Comparison of ENCODE assay signal across 7 mouse cellular contexts in the genomic region with DNA sequence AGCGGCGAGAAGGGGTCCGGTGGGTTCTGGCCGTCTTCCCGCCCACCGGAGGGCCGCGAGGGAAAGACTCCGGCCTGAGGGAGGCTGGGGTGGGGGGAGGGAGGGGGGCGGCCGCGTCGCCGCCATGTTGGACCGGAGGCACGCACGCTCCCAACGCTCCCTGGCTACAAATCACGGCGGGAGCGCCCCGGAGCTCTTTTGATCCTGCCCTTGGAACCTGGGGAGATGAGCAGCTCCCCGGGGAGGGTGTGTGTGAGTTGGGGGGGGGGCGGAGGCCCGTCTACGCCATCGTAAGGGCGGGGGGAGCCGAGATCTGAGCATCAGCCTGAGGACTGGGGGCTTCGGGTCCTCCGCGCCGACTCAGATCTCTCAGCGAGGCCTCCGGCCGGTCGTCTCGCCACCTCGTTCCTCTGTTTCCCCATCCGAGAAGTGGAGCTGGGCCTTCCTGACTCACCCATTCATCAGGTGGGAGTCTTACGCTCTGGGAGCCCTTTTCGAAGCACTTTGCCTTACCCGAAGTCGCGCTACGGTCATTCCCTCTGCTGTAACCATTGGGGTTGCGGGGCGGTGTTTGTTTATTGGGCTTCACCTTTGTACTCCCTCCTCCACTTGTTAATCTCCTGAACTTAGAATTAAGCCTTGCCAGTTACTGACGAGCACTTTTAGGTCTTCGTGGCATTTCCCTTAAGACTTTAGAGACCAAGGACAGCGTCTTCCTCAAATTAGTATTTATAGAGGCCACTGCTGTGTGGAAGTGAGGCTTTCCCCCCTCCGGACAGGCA. TPM values are rescaled to one million over a fixed set of nuclear protein-coding genes. Genes with fewer than 3 reads are reported as not detected.
DNase-seq lines count a peak whose midpoint lies in the region; ATAC-seq and TF ChIP-seq lines count a peak whose summit lies in the region.

No protein-coding gene starts in this region.

- peak overlapping the region; percentile 76 for H3K9ac ChIP-seq in lung, postnatal 0 days (replicated peaks; ENCODE audit: low read depth)
- H3K9ac ChIP-seq in forebrain, embryonic 14.5 days (ENCODE audit: low read length): peak overlapping the region; percentile 93

- WGBS in lung, postnatal 0 days: 0% methylated on average over 36 of the region's 52 CpGs
- WGBS in forebrain, embryonic 14.5 days: 1% methylated on average over 42 of the region's 52 CpGs

- peaks cover 9% of the 10 kb centered on the region; the same call in 1 of the 2 replicates for H3K4me1 ChIP-seq in lung, postnatal 0 days (ENCODE audit: insufficient read depth, low read depth, low read length)
- peaks cover 11% of the 10 kb centered on the region for H3K4me1 ChIP-seq in forebrain, embryonic 14.5 days (ENCODE audit: control insufficient read depth, insufficient read depth, low read length)

- no peak for TF ChIP-seq CTCF in lung, postnatal 0 days (IDR thresholded peaks at IDR 0.05)

- H3K4me2 ChIP-seq in lung, postnatal 0 days (replicated peaks; ENCODE audit: low read depth, low read length): peak overlapping the region; percentile 91
- H3K4me2 ChIP-seq in forebrain, embryonic 14.5 days (ENCODE audit: low read length): peak overlapping the region; percentile 91

- no peaks in the 10 kb centered on the region for H3K9me3 ChIP-seq in lung, postnatal 0 days (ENCODE audit: low read length)
- H3K9me3 ChIP-seq in forebrain, embryonic 14.5 days (replicated peaks; ENCODE audit: control insufficient read depth, low read length): no peaks in the 10 kb centered on the region

- no peaks in the 10 kb centered on the region for H3K27me3 ChIP-seq in lung, postnatal 0 days (replicated peaks; ENCODE audit: insufficient read depth, low read length)
- no peaks in the 10 kb centered on the region for H3K27me3 ChIP-seq in forebrain, embryonic 14.5 days (replicated peaks; ENCODE audit: control insufficient read depth, insufficient read depth, low read length)

- H3K27ac ChIP-seq in lung, postnatal 0 days (ENCODE audit: low read length): peak overlapping the region; percentile 91
- H3K27ac ChIP-seq in forebrain, embryonic 14.5 days (ENCODE audit: low read depth, low read length): peak overlapping the region; percentile 97

- no peaks in the 10 kb centered on the region for H3K36me3 ChIP-seq in lung, postnatal 0 days (ENCODE audit: insufficient read depth, low read length)
- peaks cover 19% of the 10 kb centered on the region for H3K36me3 ChIP-seq in forebrain, embryonic 14.5 days (ENCODE audit: control insufficient read depth, insufficient read depth, low read length)

- H3K4me3 ChIP-seq in lung, postnatal 0 days (ENCODE audit: low read depth, low read length): peak overlapping the region; percentile 93
- peak overlapping the region; percentile 95 for H3K4me3 ChIP-seq in forebrain, embryonic 14.5 days (ENCODE audit: low read depth, low read length)

- DNase-seq in lung, postnatal 0 days (ENCODE audit: low spot score): peak; percentile 23
- DNase-seq in lung, postnatal 25 days (ENCODE audit: low spot score): no peak
- DNase-seq in brain, adult 2 months (ENCODE audit: low read depth, low spot score): peak; percentile 26
- DNase-seq in forebrain, embryonic 14.5 days (ENCODE audit: low spot score): no peak
- peak; percentile 65 to 79 for DNase-seq in kidney, postnatal 25 days
- no peak for DNase-seq in urinary bladder, postnatal 36 days (ENCODE audit: low spot score in 2 of 2)

- TF ChIP-seq EP300 in lung, postnatal 0 days (IDR thresholded peaks at IDR 0.05): no peak

- peak; percentile 84 for ATAC-seq in lung, postnatal 0 days
- ATAC-seq in forebrain, embryonic 14.5 days: peak; percentile 86
- ATAC-seq in monocyte, adult 5-6 weeks (replicated peaks; ENCODE audit: insufficient number of reproducible peaks, low FRiP score, low TSS enrichment, poor library complexity, severe bottlenecking): 0 out of 2 replicates have a peak, but pooled peaks have one; percentile 8

RNA-seq across cellular contexts. Expression of a gene that starts 0.5 kb away (rescaled TPM):
- polyA plus RNA-seq in lung, postnatal 0 days (2015; fragmentation: Nextera tagmentation; extraction: Ambion mirVana): 3.2 and 4.4 TPM in 2 replicates
- 8.1 and 10.2 TPM in 2 replicates for polyA plus RNA-seq in forebrain, embryonic 14.5 days (2014; fragmentation: Nextera tagmentation; extraction: Ambion mirVana)
- total RNA-seq in monocyte, adult 5-6 weeks (2017): 32.9 to 77.9 TPM (median 52.7 TPM) in 3 replicates

RNA-seq across cellular contexts. Expression of a gene that starts 10.6 kb away (rescaled TPM):
- 4.2 and 5.1 TPM in 2 replicates for polyA plus RNA-seq in lung, postnatal 0 days (2015; fragmentation: Nextera tagmentation; extraction: Ambion mirVana)
- 1.8 and 2.2 TPM in 2 replicates for polyA plus RNA-seq in forebrain, embryonic 14.5 days (2014; fragmentation: Nextera tagmentation; extraction: Ambion mirVana)
- total RNA-seq in monocyte, adult 5-6 weeks (2017): 0.39 to 0.75 TPM in 2 of 3 replicates, not detected in the other

RNA-seq across cellular contexts. Expression of a gene that starts 35.9 kb away (rescaled TPM):
- polyA plus RNA-seq in lung, postnatal 0 days (2015; fragmentation: Nextera tagmentation; extraction: Ambion mirVana): 0.23 and 0.54 TPM in 2 replicates
- 0.36 TPM in 1 of 2 replicates, not detected in the other for polyA plus RNA-seq in forebrain, embryonic 14.5 days (2014; fragmentation: Nextera tagmentation; extraction: Ambion mirVana)
- total RNA-seq in monocyte, adult 5-6 weeks (2017): 2.9 to 8.2 TPM (median 6.0 TPM) in 3 replicates

RNA-seq across cellular contexts. Expression of a gene that starts 44.2 kb away (rescaled TPM):
- polyA plus RNA-seq in lung, postnatal 0 days (2015; fragmentation: Nextera tagmentation; extraction: Ambion mirVana): 1.8 and 2.2 TPM in 2 replicates
- 0.32 and 0.38 TPM in 2 replicates for polyA plus RNA-seq in forebrain, embryonic 14.5 days (2014; fragmentation: Nextera tagmentation; extraction: Ambion mirVana)
- total RNA-seq in monocyte, adult 5-6 weeks (2017): not detected in 3 replicates

RNA-seq across cellular contexts. Expression of a gene that starts 48.5 kb away (rescaled TPM):
- not detected in 2 replicates for polyA plus RNA-seq in lung, postnatal 0 days (2015; fragmentation: Nextera tagmentation; extraction: Ambion mirVana)
- not detected in 2 replicates for polyA plus RNA-seq in forebrain, embryonic 14.5 days (2014; fragmentation: Nextera tagmentation; extraction: Ambion mirVana)
- 7.9 to 25.0 TPM (median 9.1 TPM) in 3 replicates for total RNA-seq in monocyte, adult 5-6 weeks (2017)

Comparison
In these comparisons a context has a peak if more than half of its experiments do, and no peak if none do; other contexts are left out.
1. DNase-seq: peak in lung, postnatal 0 days (single experiment), brain, adult 2 months (single experiment) and kidney, postnatal 25 days (2 of 2); none in lung, postnatal 25 days (single experiment), forebrain, embryonic 14.5 days (single experiment) and urinary bladder, postnatal 36 days (0 of 2).
2. ATAC-seq: peak in every context shown above with its lines; median percentile 86 in forebrain, embryonic 14.5 days; 84 in lung, postnatal 0 days; 8 in monocyte, adult 5-6 weeks.